Mouse (Mus musculus) heart, embryonic 10.5 days (tissue): ENCODE measurements around the gene Snx19. TPM values are rescaled to one million over a fixed set of nuclear protein-coding genes. Genes with fewer than 3 reads are reported as not detected.

Experiments
- DNase-seq: peaks from one replicate; pipeline ENCODE4 v3.0.0-alpha.2; 2017; ENCODE audit warnings: low spot score
- H3K27ac ChIP-seq: fragments of 300-500 bp; sonication (generic); 2 replicates; pipeline ENCODE4 v1.5.1; 2016; ENCODE audit warnings: mild to moderate bottlenecking
- H3K27me3 ChIP-seq: fragments of 300-500 bp; sonication (generic); 2 replicates; pipeline ENCODE4 v1.6.1; 2016; ENCODE audit warnings: mild to moderate bottlenecking; ENCODE audit not compliant: poor library complexity, insufficient read depth, severe bottlenecking
- H3K36me3 ChIP-seq: fragments of 300-500 bp; sonication (generic); 2 replicates; pipeline ENCODE4 v1.6.1; 2016; ENCODE audit warnings: mild to moderate bottlenecking, moderate library complexity
- H3K4me1 ChIP-seq: fragments of 300-500 bp; sonication (generic); 2 replicates; pipeline ENCODE4 v1.6.1; 2016; ENCODE audit warnings: mild to moderate bottlenecking
- H3K4me3 ChIP-seq: fragments of 300-500 bp; sonication (generic); 2 replicates; pipeline ENCODE4 v1.5.1; 2016; ENCODE audit warnings: mild to moderate bottlenecking, moderate library complexity
- H3K9me3 ChIP-seq: fragments of 300-500 bp; sonication (generic); 2 replicates; pipeline ENCODE4 v1.6.1; 2016; ENCODE audit warnings: mild to moderate bottlenecking, moderate library complexity
- WGBS: fragments of 180-500 bp; shearing (Covaris S2); methylation state at CpG from one replicate; pipeline ENCODE4 v1.1.7; 2016; 5-methylcytosine and 5-hydroxymethylcytosine counted together
- polyA plus RNA-seq: library from polyadenylated mRNA; unstranded; fragments of >200 nt; fragmentation: Nextera tagmentation; extraction: Ambion mirVana; gene quantifications from 2 replicates; pipeline ENCODE4 v1.2.1, GENCODE M21; 2016

Snx19 gene
- polyA plus RNA-seq, 1 experiment from 2014 or later, result 18.1 TPM

DNA sequence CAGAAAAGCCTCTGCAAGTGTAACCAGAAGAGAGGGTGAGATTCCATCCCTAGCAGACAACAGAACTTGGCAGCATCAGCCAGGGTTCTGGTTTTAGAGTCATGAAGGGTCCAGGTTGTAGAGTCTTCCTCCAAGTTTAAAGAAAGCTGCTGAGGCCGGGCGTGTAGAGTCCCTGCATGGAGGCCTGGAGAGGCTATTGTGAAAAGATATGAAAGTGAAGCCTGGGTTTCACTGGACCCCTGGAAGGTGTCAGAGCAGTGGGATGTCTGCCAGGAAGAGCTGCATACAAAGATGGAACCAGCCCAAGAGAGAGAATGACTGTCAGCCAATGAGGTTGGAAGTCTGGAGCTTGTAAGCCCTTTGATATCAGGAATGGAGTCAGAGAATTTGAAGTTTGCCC lies 67.5 kb downstream of the Snx19 start:
- Histone ChIP-seq H3K27ac (no peak overlapping the region), H3K36me3 (no peaks in the 10 kb centered on the region), H3K9me3 (no peaks in the 10 kb centered on the region), H3K4me1 (no peaks in the 10 kb centered on the region), H3K27me3 (no peaks in the 10 kb centered on the region), H3K4me3 (no peak overlapping the region)
- no peak for DNase-seq
- 80% methylated on average over 2 of the region's 2 CpGs for WGBS

DNA sequence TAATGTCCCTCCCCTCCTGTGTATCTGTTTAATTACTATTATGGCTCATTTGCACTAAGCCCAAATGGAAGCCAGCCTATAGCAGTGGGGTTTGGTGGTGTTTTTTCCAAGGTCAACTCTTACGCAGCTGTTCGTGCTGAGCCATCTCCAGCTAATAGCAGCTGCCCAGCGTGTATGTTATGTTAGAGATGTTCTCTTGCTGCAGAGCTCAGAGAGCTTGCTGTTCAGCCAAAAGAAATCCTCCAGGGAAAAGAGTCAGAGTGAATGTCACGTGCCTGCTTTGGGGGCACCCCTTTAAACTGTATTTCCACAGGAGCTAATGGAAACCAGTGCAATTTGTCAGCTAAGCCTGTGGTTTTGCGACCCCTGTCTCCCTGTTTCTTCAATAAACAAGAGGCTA lies 82.1 kb downstream of the Snx19 start:
- Histone ChIP-seq H3K27ac (no peak overlapping the region), H3K27me3 (no peaks in the 10 kb centered on the region), H3K9me3 (no peaks in the 10 kb centered on the region), H3K36me3 (no peaks in the 10 kb centered on the region), H3K4me1 (no peaks in the 10 kb centered on the region), H3K4me3 (no peak overlapping the region)
- DNase-seq, result no peak
- WGBS, result 82% methylated on average over 5 of the region's 5 CpGs

DNA sequence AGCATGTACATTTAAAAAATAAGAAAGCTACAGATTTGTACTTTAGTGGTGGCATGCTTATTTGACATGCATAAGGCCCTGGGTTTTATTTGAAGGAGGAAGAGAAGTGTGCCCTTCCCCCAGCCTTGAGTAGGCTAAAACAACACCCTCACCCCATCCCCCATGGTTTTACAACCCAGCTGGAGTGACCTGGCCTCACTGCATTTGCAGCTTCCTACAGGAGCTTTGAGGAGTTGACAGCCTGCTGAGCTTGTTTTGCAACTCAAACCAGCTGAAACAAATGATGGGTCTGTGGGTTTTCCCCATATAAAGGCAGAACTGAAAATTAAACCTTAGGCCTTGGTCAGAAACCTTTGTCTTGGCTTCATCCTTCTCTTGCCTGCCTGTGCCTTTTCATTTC lies 89.0 kb downstream of the Snx19 start:
- H3K4me3 ChIP-seq, result no peak overlapping the region
- H3K4me1 ChIP-seq, result no peaks in the 10 kb centered on the region
- peak; percentile 48 for DNase-seq
- no peaks in the 10 kb centered on the region for H3K9me3 ChIP-seq
- H3K27ac ChIP-seq, result no peak overlapping the region
- H3K36me3 ChIP-seq, result no peaks in the 10 kb centered on the region
- no peaks in the 10 kb centered on the region for H3K27me3 ChIP-seq
